Mouse (Mus musculus) megakaryocyte, embryonic 14.5 days (primary cell): ENCODE data around the gene Sf3a1.

Source experiments
- FLI1 ChIP-seq: IDR thresholded peaks from 2 replicates; pipeline ENCODE4 v1.6.1; 2012; ENCODE audit warnings: low read length, inconsistent platforms, mixed read lengths
- GATA1 ChIP-seq: IDR thresholded peaks from 3 replicates; pipeline ENCODE4 v1.6.1; 2012; ENCODE audit warnings: mixed read lengths, low read length, inconsistent platforms, borderline replicate concordance

DNA sequence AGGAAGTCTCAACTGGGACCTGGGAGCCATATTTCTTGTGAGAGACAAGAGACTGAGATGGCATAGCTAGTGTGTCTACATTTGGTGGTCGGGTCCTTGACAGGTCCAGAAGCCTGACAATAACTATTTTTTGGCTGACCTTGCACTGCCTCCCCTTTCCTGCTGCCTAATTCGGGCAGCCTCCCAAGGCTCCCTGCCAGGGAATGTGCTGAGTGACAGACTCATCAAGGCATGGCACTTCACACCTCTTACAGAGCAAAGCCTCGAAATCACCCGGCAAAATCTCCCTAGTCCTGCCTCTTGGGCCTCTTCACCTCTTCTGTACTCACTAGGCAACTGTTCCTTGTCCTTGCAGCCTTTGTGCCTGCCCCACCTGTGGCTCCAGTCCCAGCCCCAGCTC, 17.6 kb downstream of the Sf3a1 start:
- TF ChIP-seq GATA1 (no peak), FLI1 (no peak)
